Mouse (Mus musculus) bone marrow, adult 2 months (tissue): ENCODE data around the gene Fam189b.

Experiments
- CTCF ChIP-seq: fragments of 200-500 bp; IDR thresholded peaks from 2 replicates; pipeline ENCODE4 v1.5.1; 2011; ENCODE audit warnings: low read length, control low read depth; ENCODE audit not compliant: control insufficient read depth, insufficient read depth
- POLR2A ChIP-seq: fragments of 200-500 bp; IDR thresholded peaks from 2 replicates; pipeline ENCODE4 v1.6.1; 2011; ENCODE audit warnings: low read depth, mild to moderate bottlenecking, control low read depth, low read length, borderline replicate concordance; ENCODE audit not compliant: control insufficient read depth

GRCm38 (mm10) chr3:89195979-89196877 lies 13.3 kb downstream of the Fam189b start:
- TF ChIP-seq POLR2A (peak; percentile 75; the same call in 1 of the 2 replicates), CTCF (peak; percentile 5; the same call in 1 of the 2 replicates)
